In the genomic region with DNA sequence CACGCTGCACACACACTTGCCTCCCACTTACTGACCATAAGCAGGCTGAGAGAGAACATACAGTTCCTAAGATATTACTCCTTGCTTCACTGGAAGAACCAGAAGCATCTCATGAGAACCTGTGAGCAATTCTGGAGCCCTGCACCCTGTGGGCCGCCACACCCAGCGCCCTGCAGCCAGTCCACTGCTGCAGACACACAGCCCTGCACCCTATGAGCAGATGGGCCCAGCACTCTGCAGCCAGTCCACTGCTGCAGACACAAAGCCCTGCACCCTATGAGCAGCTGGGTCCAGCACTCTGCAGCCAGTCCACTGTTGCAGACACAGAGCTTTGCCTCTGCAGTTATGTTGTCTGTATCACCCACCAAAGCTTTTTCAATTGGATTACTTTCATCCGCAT, we compare ENCODE assay signal across 24 mouse cellular contexts. TPM values are rescaled to one million over a fixed set of nuclear protein-coding genes. Genes with fewer than 3 reads are reported as not detected.
DNase-seq lines count a peak whose midpoint lies in the region; ATAC-seq lines count a peak whose summit lies in the region.
"Had no signal": no experiment of that assay in that cellular context is flagged by ENCODE, and none has a peak within 500 bp of the region (broad histone marks: within the 10 kb centered on the region; RNA-seq: fewer than 3 reads in every experiment).

No protein-coding gene starts in this region.

- no peaks in the 10 kb centered on the region for H3K27me3 ChIP-seq in heart, embryonic 12.5 days (replicated peaks)
- no peaks in the 10 kb centered on the region for H3K27me3 ChIP-seq in liver, embryonic 13.5 days
- no peaks in the 10 kb centered on the region for H3K27me3 ChIP-seq in liver, embryonic 12.5 days (replicated peaks)
- no peaks in the 10 kb centered on the region for H3K27me3 ChIP-seq in hindbrain, embryonic 13.5 days
- H3K27me3 ChIP-seq in hindbrain, embryonic 15.5 days = no peaks in the 10 kb centered on the region
- H3K27me3 ChIP-seq: limb, embryonic 13.5 days; liver, embryonic 15.5 days; neural tube, embryonic 15.5 days; stomach, embryonic 15.5 days had no signal

- no peak overlapping the region for H3K27ac ChIP-seq in heart, embryonic 12.5 days (ENCODE audit: poor library complexity, severe bottlenecking)
- H3K27ac ChIP-seq in liver, embryonic 13.5 days = no peak overlapping the region
- no peak overlapping the region for H3K27ac ChIP-seq in liver, embryonic 12.5 days
- 0 out of 2 replicates have a peak overlapping the region, but pooled peaks have one; percentile 18 for H3K27ac ChIP-seq in hindbrain, embryonic 13.5 days
- no peak overlapping the region for H3K27ac ChIP-seq in hindbrain, embryonic 15.5 days (replicated peaks)
- H3K27ac ChIP-seq: forebrain, embryonic 10.5 days; kidney, postnatal 0 days; limb, embryonic 13.5 days; liver, embryonic 15.5 days; neural tube, embryonic 15.5 days; stomach, embryonic 15.5 days had no signal

- DNase-seq in heart, postnatal 10 days = no peak
- DNase-seq in liver, embryonic 13.5 days = no peak
- DNase-seq in cerebellum, adult 8-10 months = no peak
- DNase-seq: cerebellum, adult 11-12 months; cerebellum, postnatal 14 days; gastrocnemius, adult 2 months; kidney, adult 18-20 months; layer of hippocampus, adult 9-11 months; right cerebral cortex, adult 18-20 months; right cerebral cortex, postnatal 4 days; thymus, adult 18-20 months; thymus, postnatal 4 days had no signal

- H3K4me1 ChIP-seq in heart, embryonic 12.5 days (replicated peaks) = peaks cover 23% of the 10 kb centered on the region
- H3K4me1 ChIP-seq in liver, embryonic 13.5 days (replicated peaks) = peaks cover 12% of the 10 kb centered on the region
- peaks cover 13% of the 10 kb centered on the region for H3K4me1 ChIP-seq in liver, embryonic 12.5 days
- H3K4me1 ChIP-seq in hindbrain, embryonic 13.5 days (replicated peaks) = 0 out of 2 replicates have a peak, but pooled peaks cover 4% of the 10 kb centered on the region
- H3K4me1 ChIP-seq in hindbrain, embryonic 15.5 days (replicated peaks) = no peaks in the 10 kb centered on the region
- H3K4me1 ChIP-seq: forebrain, embryonic 10.5 days; neural tube, embryonic 15.5 days had no signal

- intact Hi-C loops in heart, postnatal 10 days (cut with DNase I) = loop anchor here (10.0 kb wide), 1 partner anchor 226 kb away; no protein-coding TSS in a partner anchor

- H3K4me3 ChIP-seq in heart, embryonic 12.5 days = no peak overlapping the region
- no peak overlapping the region for H3K4me3 ChIP-seq in liver, embryonic 13.5 days (replicated peaks)
- H3K4me3 ChIP-seq in liver, embryonic 12.5 days = no peak overlapping the region
- no peak overlapping the region for H3K4me3 ChIP-seq in hindbrain, embryonic 13.5 days
- H3K4me3 ChIP-seq in hindbrain, embryonic 15.5 days = no peak overlapping the region
- H3K4me3 ChIP-seq: forebrain, embryonic 10.5 days; gastrocnemius, adult 2 months; limb, embryonic 13.5 days; neural tube, embryonic 15.5 days; stomach, embryonic 15.5 days had no signal

- 0 out of 2 replicates have a peak, but pooled peaks cover 5% of the 10 kb centered on the region for H3K36me3 ChIP-seq in heart, embryonic 12.5 days
- H3K36me3 ChIP-seq in liver, embryonic 13.5 days = no peaks in the 10 kb centered on the region
- no peaks in the 10 kb centered on the region for H3K36me3 ChIP-seq in liver, embryonic 12.5 days
- H3K36me3 ChIP-seq in hindbrain, embryonic 13.5 days = peaks cover 27% of the 10 kb centered on the region
- peaks cover 9% of the 10 kb centered on the region for H3K36me3 ChIP-seq in hindbrain, embryonic 15.5 days
- H3K36me3 ChIP-seq: liver, embryonic 15.5 days; stomach, embryonic 15.5 days had no signal

- H3K9ac ChIP-seq in heart, embryonic 12.5 days = no peak overlapping the region
- H3K9ac ChIP-seq in liver, embryonic 13.5 days = no peak overlapping the region
- H3K9ac ChIP-seq in liver, embryonic 12.5 days = no peak overlapping the region
- H3K9ac ChIP-seq in hindbrain, embryonic 13.5 days = no peak overlapping the region
- H3K9ac ChIP-seq in hindbrain, embryonic 15.5 days = no peak overlapping the region
- H3K9ac ChIP-seq: limb, embryonic 13.5 days; liver, embryonic 15.5 days; neural tube, embryonic 15.5 days; stomach, embryonic 15.5 days had no signal

- ATAC-seq in heart, embryonic 12.5 days (ENCODE audit: insufficient number of reproducible peaks, low FRiP score) = peak; percentile 63
- ATAC-seq in liver, embryonic 13.5 days (ENCODE audit: low read depth) = 0 out of 2 replicates have a peak, but pooled peaks have one; percentile 39
- no peak for ATAC-seq in liver, embryonic 12.5 days
- ATAC-seq in hindbrain, embryonic 13.5 days (ENCODE audit: low FRiP score) = no peak
- peak; percentile 48; the same call in 1 of the 2 replicates for ATAC-seq in hindbrain, embryonic 15.5 days (ENCODE audit: low FRiP score, low read depth)
- ATAC-seq: inflammation-experienced regulatory T-cells, adult 6 months had no signal

- no peak overlapping the region for H3K4me2 ChIP-seq in heart, embryonic 12.5 days
- H3K4me2 ChIP-seq in liver, embryonic 13.5 days = no peak overlapping the region
- no peak overlapping the region for H3K4me2 ChIP-seq in liver, embryonic 12.5 days
- H3K4me2 ChIP-seq in hindbrain, embryonic 13.5 days = no peak overlapping the region
- no peak overlapping the region for H3K4me2 ChIP-seq in hindbrain, embryonic 15.5 days
- H3K4me2 ChIP-seq: limb, embryonic 13.5 days; midbrain, embryonic 11.5 days; neural tube, embryonic 15.5 days; stomach, embryonic 15.5 days had no signal

- H3K9me3 ChIP-seq in heart, embryonic 12.5 days (replicated peaks) = no peaks in the 10 kb centered on the region
- no peaks in the 10 kb centered on the region for H3K9me3 ChIP-seq in liver, embryonic 13.5 days (replicated peaks)
- no peaks in the 10 kb centered on the region for H3K9me3 ChIP-seq in liver, embryonic 12.5 days (replicated peaks)
- H3K9me3 ChIP-seq in hindbrain, embryonic 13.5 days = no peaks in the 10 kb centered on the region
- H3K9me3 ChIP-seq in hindbrain, embryonic 15.5 days = no peaks in the 10 kb centered on the region
- H3K9me3 ChIP-seq: forebrain, embryonic 10.5 days; limb, embryonic 13.5 days; liver, embryonic 15.5 days; neural tube, embryonic 15.5 days; stomach, embryonic 15.5 days had no signal

- WGBS in heart, embryonic 12.5 days = 75% methylated on average over 4 of the region's 4 CpGs
- 81% methylated on average over 4 of the region's 4 CpGs for WGBS in liver, embryonic 13.5 days (ENCODE audit: insufficient replicate concordance)
- WGBS in liver, embryonic 12.5 days (ENCODE audit: insufficient replicate concordance) = 76% methylated on average over 4 of the region's 4 CpGs
- WGBS in hindbrain, embryonic 13.5 days = 91% methylated on average over 4 of the region's 4 CpGs
- WGBS in hindbrain, embryonic 15.5 days = 94% methylated on average over 4 of the region's 4 CpGs

RNA-seq across cellular contexts. Expression of gene Ccdc141, which starts 29.9 kb away (rescaled TPM):
- polyA plus RNA-seq in heart, embryonic 12.5 days (2016; fragmentation: Nextera tagmentation; extraction: Ambion mirVana) = 191 and 206 TPM in 2 replicates
- total RNA-seq in heart, postnatal 10 days (2021) = 100 to 1,000 TPM; 185 to 219 TPM
- polyA plus RNA-seq in liver, embryonic 13.5 days (2015; fragmentation: Nextera tagmentation; extraction: Ambion mirVana) = 1.0 and 1.1 TPM in 2 replicates
- 1.9 and 2.9 TPM in 2 replicates for polyA plus RNA-seq in liver, embryonic 12.5 days (2016; fragmentation: Nextera tagmentation; extraction: Ambion mirVana)
- polyA plus RNA-seq in hindbrain, embryonic 13.5 days (2015; fragmentation: Nextera tagmentation; extraction: Ambion mirVana) = 6.9 and 7.3 TPM in 2 replicates
- polyA plus RNA-seq in hindbrain, embryonic 15.5 days (2015; fragmentation: Nextera tagmentation; extraction: Ambion mirVana) = 7.7 and 11.2 TPM in 2 replicates

Comparison
In these comparisons a context has a peak if more than half of its experiments do, and no peak if none do; other contexts are left out.
1. ATAC-seq: peak in heart, embryonic 12.5 days (single experiment), liver, embryonic 13.5 days (single experiment) and hindbrain, embryonic 15.5 days (single experiment); none in liver, embryonic 12.5 days (single experiment) and hindbrain, embryonic 13.5 days (single experiment).
2. RNA of gene Ccdc141, which starts 29.9 kb away (polyA plus RNA-seq): 191 to 206 TPM in heart, embryonic 12.5 days; 7.7 to 11.2 TPM in hindbrain, embryonic 15.5 days, 6.9 to 7.3 TPM in hindbrain, embryonic 13.5 days, 1.9 to 2.9 TPM in liver, embryonic 12.5 days and 1.0 to 1.1 TPM in liver, embryonic 13.5 days; every median in the first group is over 10 times any median in the second.